Mouse (Mus musculus) lung, embryonic 14.5 days (tissue): ENCODE data around the gene Ccr3. TPM values are rescaled to one million over a fixed set of nuclear protein-coding genes. Genes with fewer than 3 reads are reported as not detected.
"Not testable (repeated sequence)": the region's sequence is repeated elsewhere in the genome, so short reads cannot be mapped to it uniquely, and the experiment has no call there.

Experiments used
- ATAC-seq: fragments of 200-750 bp; cut with Nextera tagmentation; 2 replicates; pipeline ENCODE4 v1.8.0; 2017; ENCODE audit warnings: mild to moderate bottlenecking, moderate TSS enrichment, moderate library complexity; ENCODE audit not compliant: insufficient read depth
- DNase-seq: peaks from one replicate; pipeline ENCODE4 v3.0.0-alpha.2; 2015
- H3K27ac ChIP-seq: fragments of 300-500 bp; sonication (generic); 2 replicates; pipeline ENCODE4 v1.5.1; 2014; ENCODE audit warnings: low read depth, mild to moderate bottlenecking, moderate library complexity
- H3K27me3 ChIP-seq: fragments of 300-500 bp; sonication (generic); 2 replicates; pipeline ENCODE4 v1.6.1; 2014; ENCODE audit warnings: low read length, control low read depth; ENCODE audit not compliant: insufficient read depth
- H3K36me3 ChIP-seq: fragments of 300-500 bp; sonication (generic); 2 replicates; pipeline ENCODE4 v1.6.1; 2014; ENCODE audit warnings: control low read depth; ENCODE audit not compliant: insufficient read depth
- H3K4me1 ChIP-seq: fragments of 300-500 bp; sonication (generic); 2 replicates; pipeline ENCODE4 v1.6.1; 2014; ENCODE audit warnings: antibody characterized with exemption, control low read depth; ENCODE audit not compliant: insufficient read depth
- H3K4me2 ChIP-seq: fragments of 300-500 bp; sonication (generic); 2 replicates; pipeline ENCODE4 v1.6.1; 2014; ENCODE audit warnings: mild to moderate bottlenecking
- H3K4me3 ChIP-seq: fragments of 300-500 bp; sonication (generic); 2 replicates; pipeline ENCODE4 v1.5.1; 2014; ENCODE audit warnings: low read depth, low read length
- H3K9ac ChIP-seq: fragments of 300-500 bp; sonication (generic); 2 replicates; pipeline ENCODE4 v1.6.1; 2014
- H3K9me3 ChIP-seq: fragments of 300-500 bp; sonication (generic); 2 replicates; pipeline ENCODE4 v1.6.1; 2016; ENCODE audit warnings: low read depth, low read length, control low read depth
- CTCF ChIP-seq: IDR thresholded peaks from 2 replicates; pipeline ENCODE4 v1.5.1; 2016; ENCODE audit warnings: antibody characterized with exemption, low read depth
- WGBS: fragments of 180-500 bp; shearing (Covaris S2); extraction: QIAGEN DNeasy Blood & Tissue Kit; methylation state at CpG from one replicate; pipeline ENCODE4 v1.1.7; 2014; 5-methylcytosine and 5-hydroxymethylcytosine counted together
- polyA plus RNA-seq: library from polyadenylated mRNA; unstranded; fragments of >200 nt; fragmentation: Nextera tagmentation; extraction: Ambion mirVana; gene quantifications from 2 replicates; pipeline ENCODE4 v1.2.1, GENCODE M21; 2014

The Ccr3 gene
- polyA plus RNA-seq, 1 experiment from 2014 or later: not detected

DNA sequence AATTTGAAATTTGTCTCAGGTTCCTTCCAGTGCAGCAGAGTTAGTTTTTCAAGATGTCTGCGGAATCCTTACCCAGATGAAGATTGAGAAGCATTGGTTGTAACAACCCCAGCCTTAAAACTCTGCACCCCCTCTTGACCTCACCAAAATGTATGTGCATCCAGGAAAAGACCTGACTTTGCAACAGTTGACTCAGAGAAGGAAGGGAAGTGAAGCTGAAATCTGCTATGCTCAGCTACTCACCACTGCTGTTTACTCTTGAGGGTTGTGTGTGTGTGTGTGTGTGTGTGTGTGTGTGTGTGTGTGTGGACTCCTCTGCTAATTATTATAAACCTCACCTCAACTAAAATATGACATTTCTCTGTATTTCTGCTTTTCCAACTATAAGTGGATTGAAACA lies 49.7 kb downstream of the Ccr3 start:
- DNase-seq (peak; percentile 4), ATAC-seq (no peak)
- H3K4me2 ChIP-seq: no peak overlapping the region
- TF ChIP-seq CTCF: no peak
- 66% methylated on average over 1 of the region's 1 CpGs for WGBS
- H3K9ac ChIP-seq: no peak overlapping the region
- H3K4me1 ChIP-seq: no peaks in the 10 kb centered on the region
- H3K4me3 ChIP-seq: no peak overlapping the region
- H3K27ac ChIP-seq: no peak overlapping the region
- H3K27me3 ChIP-seq: no peaks in the 10 kb centered on the region
- no peaks in the 10 kb centered on the region for H3K9me3 ChIP-seq
- H3K36me3 ChIP-seq: no peaks in the 10 kb centered on the region

- Histone ChIP-seq H3K27me3 (no peaks in the 10 kb centered on the region), H3K4me3 (no peak overlapping the region), H3K36me3 (no peaks in the 10 kb centered on the region), H3K4me1 (no peaks in the 10 kb centered on the region), H3K27ac (no peak overlapping the region), H3K9ac (no peak overlapping the region), H3K4me2 (no peak overlapping the region), H3K9me3 (no peaks in the 10 kb centered on the region)
- DNase-seq (peak; percentile 2), ATAC-seq (no peak)
- WGBS: 51% methylated on average over 4 of the region's 4 CpGs
- TF ChIP-seq CTCF: no peak
Measured at GRCm38 (mm10) chr9:124079803-124080202, 58.0 kb downstream of the Ccr3 start.

GRCm38 (mm10) chr9:124080471-124080870 lies 58.7 kb downstream of the Ccr3 start:
- not testable (repeated sequence) for DNase-seq, H3K27ac ChIP-seq, H3K4me1 ChIP-seq, H3K9ac ChIP-seq, H3K9me3 ChIP-seq, H3K4me2 ChIP-seq, ATAC-seq, H3K4me3 ChIP-seq, H3K36me3 ChIP-seq, H3K27me3 ChIP-seq
- WGBS: 90% methylated on average over 12 of the region's 13 CpGs

Other genes starting within 250 kb of the Ccr3 start
- gene Cxcr6, start 215.5 kb upstream of the Ccr3 start, polyA plus RNA-seq: 0.25 and 0.28 TPM in 2 replicates
- 12.6 and 12.9 TPM in 2 replicates for gene Fyco1, start 170.1 kb upstream of the Ccr3 start, polyA plus RNA-seq
- gene Xcr1, start 159.9 kb upstream of the Ccr3 start, polyA plus RNA-seq: not detected in 2 replicates
- gene Ccr1, start 53.3 kb upstream of the Ccr3 start, polyA plus RNA-seq: 4.0 TPM in 2 replicates
- gene Ccr1l1, start 43.6 kb upstream of the Ccr3 start, polyA plus RNA-seq: not detected in 2 replicates
- 6.6 and 7.2 TPM in 2 replicates for gene Ccr2, start 80.0 kb downstream of the Ccr3 start, polyA plus RNA-seq
- 0.37 and 1.7 TPM in 2 replicates for gene Ccr5, start 99.6 kb downstream of the Ccr3 start, polyA plus RNA-seq